Mouse (Mus musculus): ENCODE results near the gene Wasf2.
A peak's percentile ranks its signal among the peaks of the same experiment; 100 is the strongest.

Wasf2 gene

DNA sequence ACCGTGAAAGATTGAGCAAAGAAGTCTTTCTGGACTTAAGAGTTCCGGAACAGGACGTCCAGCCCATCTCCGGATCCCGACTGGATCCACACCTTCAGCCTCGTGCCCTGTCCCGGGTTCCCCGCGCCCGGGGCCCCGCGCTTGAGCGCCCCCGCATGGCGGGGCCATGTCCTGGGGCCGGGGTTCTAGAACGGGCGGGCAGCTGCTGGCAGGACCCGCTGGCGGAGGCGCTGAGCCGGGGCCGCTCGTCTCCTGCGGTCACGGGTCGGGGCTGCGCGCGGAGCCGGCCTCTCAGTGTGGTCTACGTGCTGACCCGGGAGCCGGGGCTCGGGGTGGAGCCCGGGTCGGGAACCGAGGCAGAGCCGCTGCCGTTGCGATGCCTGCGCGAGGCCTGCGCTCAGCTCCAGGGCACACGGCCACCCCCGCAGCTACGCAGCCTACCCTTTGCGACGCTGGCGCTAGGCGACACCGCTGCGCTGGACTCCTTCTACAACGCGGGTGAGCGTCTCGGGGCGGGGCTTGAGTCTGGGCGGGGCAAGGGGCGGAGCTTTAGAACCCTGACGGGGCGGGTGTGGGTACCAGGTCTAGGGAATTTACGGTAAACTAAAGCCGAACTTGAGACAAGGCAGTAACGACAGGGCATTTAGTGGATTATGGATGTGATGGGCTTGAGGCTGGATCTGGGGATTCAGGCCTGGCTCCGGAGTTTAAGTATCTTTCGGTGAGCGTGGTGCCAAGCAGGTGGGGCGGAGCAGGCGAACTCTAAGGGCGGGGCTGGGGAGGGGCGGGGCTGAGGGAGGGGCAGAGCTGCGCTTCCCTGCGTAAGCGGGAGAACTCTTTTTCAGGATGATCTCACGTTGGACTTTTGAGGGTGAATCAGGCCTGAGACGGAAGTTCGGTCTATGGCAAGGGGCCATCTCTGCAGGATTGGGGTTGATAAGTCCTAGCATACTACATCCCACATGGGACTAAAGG lies 110.9 kb downstream of the Wasf2 start:
- DNase-seq, result peak; percentile 99

DNA sequence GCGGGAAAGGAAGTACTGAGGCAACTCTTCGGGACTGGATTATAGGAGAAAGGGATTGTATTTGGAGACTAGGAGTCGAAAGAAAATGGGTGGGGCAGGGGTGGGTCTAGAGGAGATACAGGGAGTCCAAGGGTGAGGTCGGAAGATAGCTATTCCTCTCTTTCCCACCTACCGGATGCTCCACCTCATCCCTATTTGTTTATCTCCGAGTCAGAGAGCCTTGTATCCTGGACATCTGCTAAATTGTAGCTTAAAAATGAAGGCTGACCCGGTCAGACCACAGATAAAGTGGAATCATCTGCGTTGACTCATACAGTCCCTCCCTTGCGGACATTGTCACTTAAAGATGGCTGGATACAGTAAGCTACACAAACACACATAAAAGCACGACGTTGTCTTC lies 111.6 kb downstream of the Wasf2 start:
- no peak for DNase-seq

DNA sequence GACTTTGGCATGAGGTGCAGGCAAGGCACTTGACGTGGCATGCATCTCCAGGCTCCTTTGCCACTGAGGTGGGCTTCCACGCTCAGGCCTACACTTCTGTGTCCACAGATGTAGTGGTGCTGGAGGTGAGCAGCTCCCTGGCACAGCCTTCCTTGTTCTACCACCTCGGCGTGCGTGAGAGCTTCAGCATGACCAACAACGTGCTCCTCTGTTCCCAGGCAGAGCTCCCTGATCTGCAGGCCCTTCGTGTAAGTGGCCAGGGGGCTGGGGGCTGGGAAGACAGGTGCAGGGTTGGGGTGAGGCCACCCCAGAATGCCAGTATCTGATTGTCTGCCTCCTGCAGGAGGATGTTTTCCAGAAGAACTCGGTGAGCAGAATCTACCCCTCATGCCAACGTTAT lies 112.4 kb downstream of the Wasf2 start:
- DNase-seq, result peak; percentile 94

DNA sequence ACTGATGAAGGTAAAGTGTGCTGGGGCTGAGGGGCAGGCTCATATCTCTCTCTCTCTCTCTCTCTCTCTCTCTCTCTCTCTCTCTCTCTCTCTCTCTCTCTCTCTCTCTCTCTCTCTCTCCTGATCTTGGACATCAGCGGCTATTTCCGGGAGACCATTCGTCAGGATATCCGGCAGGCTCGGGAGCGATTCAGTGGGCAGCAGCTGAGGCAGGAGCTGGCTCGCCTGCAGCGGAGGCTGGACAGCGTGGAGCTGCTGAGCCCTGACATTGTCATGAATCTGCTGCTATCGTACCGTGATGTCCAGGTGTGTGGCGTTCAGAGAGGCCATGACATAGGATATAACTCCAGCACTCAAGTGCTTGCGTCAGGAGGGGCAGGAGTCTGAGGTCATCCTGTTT lies 113.2 kb downstream of the Wasf2 start:
- no peak for DNase-seq

DNA sequence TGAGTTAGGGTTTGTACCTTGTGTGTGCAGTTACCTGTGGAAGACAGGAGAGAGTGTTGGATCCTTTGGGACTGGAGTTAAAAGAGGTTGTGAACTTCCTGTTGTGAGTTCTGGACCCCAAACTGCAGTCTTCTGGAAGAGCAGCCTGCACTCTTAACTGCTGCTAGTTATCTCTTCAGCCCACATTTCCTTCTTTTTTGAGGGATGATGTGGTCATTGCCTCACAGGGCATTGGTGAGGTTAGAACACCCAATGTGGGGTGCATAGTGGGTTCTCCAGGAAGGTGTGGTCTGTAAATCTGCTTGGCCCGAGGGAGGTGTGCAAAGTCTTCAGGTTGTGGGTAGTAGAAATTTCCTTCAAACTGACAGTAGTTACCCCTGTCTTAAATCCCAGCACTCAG lies 114.0 kb downstream of the Wasf2 start:
- no peak for DNase-seq

DNA sequence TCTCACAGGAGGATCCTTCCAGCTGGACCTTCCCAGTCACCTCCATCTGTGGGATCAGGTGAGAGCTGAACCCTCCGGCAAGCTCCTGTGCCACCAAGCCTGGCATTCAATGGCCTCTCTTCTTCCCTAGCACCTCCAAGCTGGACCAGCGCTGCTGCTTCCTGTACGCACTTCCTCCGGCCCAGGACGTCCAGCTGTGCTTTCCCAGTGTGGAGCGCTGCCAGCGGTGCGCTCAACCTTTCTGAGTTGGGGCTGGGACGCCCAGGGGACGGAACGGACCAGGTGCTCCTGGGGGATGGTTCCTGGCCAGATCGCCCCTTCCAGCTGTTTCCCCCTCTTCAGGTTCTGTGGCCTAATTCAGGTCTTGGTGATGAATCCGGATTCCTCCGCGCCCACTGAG lies 116.8 kb downstream of the Wasf2 start:
- peak; percentile 98 for DNase-seq

DNA sequence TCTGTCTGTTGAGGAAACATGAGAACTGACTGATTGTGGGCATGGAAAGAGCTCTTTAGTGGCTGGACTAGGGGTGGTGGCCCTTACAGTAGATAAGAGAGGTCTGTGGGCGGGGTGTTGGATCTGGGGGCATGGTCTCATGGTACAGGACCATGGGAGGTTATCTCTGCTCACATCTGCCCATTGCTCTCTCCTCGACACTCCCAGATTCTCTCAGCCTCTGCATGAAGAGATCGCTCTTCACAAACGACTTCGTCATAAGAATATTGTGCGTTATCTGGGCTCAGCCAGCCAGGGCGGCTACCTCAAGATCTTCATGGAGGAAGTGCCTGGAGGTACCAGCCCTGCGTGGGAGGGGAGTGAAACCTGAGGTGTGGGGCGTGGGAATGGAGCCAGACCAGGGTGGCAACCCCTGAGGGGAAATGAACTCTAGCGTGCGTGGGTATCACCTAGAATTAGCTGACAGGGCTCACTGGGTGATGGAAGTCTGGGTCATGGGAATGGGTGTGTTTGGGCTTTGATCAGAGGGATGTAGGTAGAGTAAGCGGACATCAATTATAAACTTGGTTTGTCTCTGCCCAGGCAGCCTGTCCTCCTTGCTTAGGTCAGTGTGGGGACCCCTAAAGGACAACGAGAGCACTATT lies 117.6 kb downstream of the Wasf2 start:
- DNase-seq, result peak; percentile 93
